Mouse (Mus musculus) urinary bladder, postnatal 25 days (tissue): Measurements from ENCODE around the gene Relch.
"Not testable (repeated sequence)": the region's sequence is repeated elsewhere in the genome, so short reads cannot be mapped to it uniquely, and the experiment has no call there.

Source experiments
- DNase-seq: peaks from one replicate; pipeline ENCODE4 v3.0.0; 2022; ENCODE audit warnings: low spot score

The Relch gene

DNA sequence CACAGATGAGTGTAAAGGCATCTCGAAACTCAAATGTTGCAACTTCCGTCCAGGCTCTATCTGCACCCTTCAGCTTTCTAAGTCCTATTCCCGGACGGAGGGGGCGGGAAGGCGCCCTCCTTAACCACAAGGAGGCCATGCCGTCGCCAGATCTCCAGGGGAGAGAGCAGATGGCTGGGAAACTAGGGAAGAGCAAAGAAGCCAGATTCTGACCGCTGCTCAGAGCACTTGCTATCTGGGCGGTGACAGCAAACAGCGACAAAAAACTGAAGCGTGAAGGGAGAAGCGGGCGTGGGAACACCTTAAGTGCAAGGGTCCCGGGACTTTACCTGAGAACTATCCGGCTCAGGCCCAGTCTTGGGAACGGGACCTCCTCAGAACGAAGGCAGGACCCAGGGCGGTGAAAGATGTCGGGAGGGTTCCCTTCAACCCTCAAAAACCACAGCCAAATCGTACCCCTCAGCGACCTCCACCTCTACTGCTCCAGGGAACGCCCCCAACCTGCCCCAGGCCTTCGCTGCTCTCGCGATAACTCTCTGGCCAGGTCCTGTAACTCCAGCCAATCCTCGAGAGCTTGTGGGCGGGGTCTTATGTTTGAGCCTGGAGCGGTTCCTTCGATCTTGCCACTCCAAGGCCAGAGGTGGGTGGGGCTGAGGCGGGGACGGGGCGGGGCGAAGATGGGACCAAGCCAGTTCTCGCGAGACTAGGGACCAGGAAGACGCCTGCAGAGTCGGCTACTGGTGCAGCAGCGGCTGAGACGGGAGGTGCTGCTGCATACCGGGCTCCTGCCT lies at the start of gene Relch, which contains the start of gene Pign:
Relch (plus strand) TSS at position 691 of the 791 bp plus-strand sequence.
Pign (minus strand) TSS at position 507 of the 791 bp plus-strand sequence.
- DNase-seq: peak; percentile 92

DNA sequence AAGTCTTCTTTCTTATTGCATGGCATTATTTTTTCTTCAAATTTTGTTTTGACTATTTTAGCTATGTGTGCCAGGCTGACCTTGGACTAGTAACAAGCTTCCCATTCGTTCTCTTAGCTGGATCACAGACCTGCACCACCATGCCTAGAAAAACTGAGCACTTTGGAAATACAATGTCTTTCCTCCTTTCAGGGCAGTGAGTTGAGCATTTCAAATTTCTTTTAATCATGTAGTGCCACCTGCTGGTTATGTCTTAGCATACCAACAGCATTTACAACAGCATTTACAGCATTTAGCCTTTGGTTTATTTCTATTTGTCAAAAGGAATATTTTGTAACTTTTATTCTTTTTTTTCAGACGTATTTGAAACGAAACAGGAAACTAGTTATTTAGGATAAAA lies 33.2 kb upstream of the Relch start:
- no peak for DNase-seq

DNA sequence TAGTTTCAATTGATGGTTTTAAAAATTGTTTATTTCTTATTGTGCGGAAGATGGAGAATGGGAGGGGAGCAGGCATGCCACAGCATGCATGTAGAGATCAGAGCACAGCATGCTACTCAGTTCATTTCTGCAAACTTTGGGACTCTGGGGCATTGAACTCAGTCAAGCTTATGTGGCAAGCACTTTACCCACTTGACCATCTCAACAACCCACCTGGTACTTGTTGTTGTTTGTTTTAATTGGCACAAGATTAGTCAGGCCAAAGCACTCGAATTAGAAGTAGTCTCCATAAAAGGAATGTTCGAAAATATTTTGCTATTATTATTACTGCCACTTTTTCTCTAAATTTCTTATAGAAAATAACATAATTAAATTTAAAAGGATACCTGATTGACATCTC lies 19.6 kb upstream of the Relch start:
- DNase-seq: no peak

DNA sequence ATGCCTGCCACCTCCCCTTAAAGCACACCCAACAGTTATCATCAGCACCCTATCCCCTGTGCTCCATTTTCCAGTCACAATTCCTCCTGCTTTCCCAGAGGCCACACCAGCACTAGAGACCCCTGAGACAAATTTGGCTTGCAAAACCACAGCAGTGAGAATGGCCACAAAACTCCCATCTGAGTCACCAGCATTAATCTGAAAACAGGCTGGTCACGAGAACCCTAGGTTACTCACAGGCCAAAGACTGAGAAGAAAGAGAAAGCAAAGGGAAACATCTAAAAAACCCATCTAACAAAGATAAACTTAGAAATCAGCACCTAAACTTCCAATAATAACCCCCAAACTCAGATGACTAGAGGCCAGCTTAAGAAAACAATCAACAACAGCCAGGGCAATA lies 13.0 kb upstream of the Relch start:
- DNase-seq: no peak

DNA sequence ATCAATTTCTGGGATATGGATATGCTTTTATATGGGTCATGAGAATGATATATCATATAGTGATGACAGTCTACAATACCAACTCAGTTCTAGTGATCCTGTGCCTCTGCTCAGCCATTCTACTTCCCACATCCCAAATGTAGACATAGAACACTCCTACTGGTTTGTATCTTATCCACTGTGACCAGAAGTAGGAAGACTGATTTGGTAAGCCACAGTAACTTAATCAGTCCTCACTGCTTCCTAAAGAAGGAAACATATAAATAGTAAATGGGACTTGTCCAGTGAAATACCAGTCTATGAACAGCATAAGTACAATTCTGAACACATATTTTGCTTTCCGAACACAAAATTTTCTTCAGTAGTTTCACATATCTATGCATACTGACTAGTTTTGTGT lies 9.7 kb upstream of the Relch start:
- DNase-seq: no peak

DNA sequence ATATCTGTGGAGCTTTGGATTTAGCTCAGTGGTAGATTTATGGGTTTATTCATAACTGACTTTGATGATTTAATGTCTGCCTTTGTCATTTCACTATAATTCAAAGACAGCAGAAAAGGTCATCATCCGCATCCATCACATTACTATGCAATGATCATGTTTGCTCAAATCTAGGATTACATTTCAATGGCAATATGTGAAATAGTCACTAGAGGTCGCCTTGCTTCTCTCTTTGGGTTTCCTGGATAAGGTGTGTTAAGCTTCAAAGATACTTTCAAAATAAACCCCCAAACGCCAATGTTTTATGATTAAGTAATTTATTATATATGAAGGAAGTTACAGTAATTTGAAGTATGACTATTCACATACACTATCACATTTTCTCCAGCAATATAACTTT lies 3.6 kb upstream of the Relch start:
- peak; percentile 25 for DNase-seq

DNA sequence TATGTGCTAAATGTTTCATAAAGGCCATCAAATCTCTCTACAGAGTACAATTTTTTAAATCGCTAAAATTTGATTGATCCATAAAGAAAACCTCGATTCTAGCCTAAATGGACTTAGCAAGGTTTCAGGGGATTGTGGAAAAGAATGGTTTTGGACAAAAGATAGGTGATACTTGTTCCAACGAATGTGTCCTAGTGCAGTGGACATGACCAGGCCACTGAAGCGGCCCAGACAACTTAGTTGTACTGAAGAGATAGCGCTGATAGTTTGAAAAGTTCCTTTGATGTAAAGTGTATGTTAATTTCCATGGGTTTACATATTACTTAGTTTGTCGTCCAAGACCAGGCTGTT lies 866 bp upstream of the Relch start:
- DNase-seq: no peak

DNA sequence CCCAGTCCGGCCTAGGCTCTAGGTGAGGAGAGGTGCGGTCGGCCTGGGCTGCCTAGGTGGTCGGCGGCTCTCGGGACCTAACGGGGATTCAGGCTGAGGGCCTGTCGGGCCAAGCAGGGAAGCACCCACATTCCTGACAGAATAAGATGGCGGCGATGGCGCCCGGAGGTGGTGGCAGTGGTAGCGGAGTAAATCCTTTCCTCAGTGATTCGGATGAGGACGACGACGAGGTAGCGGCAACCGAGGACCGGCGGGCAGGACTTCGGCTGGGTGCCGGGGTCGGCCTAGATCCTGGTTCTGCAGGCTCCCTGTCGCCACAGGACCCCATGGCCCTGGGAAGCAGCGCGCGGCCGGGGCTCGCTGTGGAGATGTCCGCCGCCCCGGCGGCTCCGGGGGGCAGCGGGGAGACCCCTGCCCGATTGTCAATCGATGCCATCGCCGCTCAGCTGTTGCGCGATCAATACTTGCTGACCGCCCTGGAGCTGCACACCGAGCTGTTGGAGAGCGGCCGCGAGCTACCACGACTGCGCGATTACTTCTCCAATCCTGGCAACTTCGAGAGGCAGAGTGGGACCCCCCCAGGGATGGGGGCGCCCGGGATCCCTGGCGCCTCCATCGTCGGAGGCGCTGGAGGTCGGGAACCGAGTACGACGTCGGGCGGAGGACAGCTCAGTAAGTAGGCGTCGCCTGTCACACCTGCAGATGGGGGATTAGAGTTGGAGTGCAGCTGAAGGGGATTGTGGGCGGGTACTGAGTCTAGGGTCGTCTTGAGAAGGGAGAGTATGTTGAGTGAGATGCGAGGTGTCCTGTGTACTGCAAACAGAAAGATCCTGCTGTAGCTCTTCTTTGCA lies 526 bp downstream of the Relch start:
- DNase-seq: peak; percentile 8

DNA sequence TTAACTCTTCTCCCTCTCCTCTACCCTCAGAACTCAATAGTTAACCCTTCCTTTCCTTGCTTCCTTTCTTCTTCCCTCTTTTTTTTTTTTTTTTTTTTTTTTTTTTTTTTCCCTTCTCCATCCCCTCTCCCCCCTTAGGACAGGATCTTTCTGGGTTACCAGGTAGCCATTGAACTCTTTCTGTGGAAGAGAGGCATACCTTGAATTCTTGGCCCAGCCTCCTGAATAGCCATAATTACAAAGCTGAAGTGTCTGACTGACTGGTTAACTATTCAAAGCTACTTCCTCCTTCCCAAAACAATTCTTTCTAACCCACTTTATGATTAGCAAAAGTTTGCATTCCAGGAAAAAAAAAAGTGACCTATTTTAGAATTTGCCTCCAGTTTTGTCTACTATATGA lies 6.0 kb downstream of the Relch start:
- no peak for DNase-seq

DNA sequence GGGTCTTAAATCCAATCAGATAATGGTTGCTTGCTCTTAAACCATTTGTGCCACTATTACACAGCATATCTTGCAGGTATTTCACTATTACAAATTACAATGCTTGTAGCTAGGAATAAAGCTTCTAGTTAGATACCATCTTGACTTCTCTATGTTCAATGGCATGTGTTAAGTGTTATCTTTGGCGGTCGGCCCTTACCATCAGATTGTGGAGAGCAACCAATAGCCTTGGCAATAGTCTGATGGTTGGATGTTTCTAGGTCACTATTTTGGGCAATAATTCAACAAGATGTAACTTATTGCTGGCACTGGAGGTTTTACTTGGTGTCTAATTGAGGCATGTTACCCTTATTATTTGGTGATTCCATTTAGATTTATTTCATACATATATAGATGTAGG lies 11.1 kb downstream of the Relch start:
- no peak for DNase-seq

DNA sequence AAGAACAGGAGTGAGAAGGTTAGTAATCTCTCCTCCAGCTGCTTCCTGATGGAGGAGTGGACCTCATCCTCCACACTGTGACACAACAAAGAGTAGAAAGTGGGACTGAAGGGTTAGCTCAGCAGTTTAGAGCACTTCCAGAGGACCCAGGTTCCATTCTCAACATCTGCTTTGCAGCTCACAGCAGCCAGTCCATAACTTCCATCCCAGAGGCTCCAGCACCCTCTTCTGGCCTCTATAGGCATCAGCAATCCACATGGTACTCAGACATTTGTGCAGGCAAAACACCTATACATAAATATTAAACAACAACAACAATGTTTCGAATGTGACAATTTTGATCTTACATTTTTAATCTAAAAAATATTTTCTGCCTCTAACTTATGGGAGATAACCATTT lies 16.9 kb downstream of the Relch start:
- no peak for DNase-seq

DNA sequence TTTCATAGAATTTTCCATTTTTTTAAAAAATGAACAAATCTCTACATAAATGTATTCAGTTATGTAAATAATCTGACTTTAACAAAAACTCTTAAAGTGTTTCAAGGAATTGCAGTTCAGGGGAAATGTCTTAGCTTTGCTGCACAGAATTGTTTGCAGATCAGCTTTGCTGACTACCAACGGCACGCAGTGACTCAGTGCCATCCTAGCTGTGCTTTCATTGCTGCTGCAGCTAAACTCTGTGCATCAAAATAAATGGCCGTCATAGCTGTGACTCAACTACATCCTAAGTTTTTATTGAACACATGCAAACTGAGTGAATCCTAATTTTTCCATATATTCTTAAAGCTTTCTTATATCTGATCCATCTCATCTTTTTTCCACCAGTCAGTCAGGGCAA lies 21.8 kb downstream of the Relch start:
- no peak for DNase-seq

DNA sequence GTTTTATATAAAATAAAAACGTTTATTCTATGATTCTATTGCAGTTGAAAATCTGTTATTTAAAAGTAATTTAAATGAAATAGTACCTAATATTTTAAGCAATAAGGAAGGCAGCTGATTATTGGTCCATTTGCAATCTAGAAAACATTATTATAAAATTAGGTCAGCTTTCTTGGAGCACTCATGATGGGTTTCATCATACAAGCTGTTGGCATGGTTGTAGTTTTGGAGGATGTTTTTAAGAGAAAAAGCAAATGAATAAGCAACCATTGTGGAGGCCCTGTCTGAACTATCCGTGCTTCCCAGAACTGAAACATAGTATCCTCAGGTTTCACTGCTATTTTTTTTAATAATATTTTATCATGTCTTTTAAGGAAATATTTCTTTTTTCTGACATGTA lies 31.9 kb downstream of the Relch start:
- no peak for DNase-seq

DNA sequence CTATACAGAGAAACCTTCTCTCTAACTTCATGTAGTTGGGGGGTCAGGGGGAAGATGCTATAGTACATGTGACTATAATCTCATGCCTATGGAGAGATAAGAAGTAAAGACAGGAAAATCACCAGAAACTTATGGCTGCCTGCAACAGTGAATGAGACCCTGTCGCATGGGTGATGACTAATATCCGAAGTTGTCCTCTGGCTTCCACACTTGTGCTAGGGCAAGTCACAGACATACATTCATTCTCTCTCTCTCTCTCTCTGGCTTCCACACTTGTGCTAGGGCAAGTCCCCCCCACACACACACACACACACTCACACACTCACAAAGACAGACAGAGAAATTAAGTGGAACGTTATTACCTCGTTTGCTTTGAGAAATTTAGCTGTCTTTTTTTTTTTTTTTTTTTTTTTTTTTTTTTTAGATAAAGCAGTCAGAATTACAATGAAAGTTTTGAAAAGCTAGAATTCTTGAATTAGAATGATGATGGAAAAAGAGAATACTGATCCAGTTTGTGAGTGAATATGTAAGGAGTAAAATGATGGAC lies 37.4 kb downstream of the Relch start:
- DNase-seq: no peak

DNA sequence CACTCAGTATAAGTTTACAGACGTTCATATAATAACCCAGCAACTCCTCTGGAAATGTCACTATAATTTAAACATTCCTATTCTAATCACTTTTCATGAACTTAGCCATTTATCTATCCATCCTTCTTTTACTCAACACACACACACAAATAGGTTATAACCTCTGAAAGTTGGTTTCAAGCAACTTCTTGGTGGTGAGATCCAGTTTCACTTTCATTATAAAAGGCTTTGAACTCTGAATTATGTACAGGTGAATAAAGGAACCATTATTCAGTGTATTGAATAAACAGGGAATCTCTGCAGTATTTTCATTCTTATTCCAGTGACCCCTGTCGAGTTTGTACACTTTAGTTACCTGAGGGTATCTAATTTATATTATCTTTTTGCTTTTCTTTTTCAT lies 45.8 kb downstream of the Relch start:
- no peak for DNase-seq

DNA sequence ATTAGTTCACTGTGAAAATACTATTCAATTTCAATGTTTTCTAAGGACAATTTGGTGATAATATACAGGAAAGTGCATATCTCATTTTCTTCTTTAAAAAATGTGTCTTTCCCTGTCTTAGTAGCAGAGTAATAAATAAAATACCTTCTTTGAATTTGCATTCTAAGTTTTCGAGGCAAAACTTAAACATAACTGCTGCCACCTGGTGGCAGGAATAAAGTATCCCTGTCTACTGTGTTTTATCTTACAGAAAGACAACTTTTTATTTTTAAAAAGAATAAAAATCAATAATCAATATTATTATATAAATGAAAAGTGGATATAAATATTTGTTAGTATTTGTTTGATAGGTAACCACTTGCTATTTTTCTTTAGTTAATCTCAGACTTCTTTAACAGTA lies 47.6 kb downstream of the Relch start:
- DNase-seq: peak; percentile 19

DNA sequence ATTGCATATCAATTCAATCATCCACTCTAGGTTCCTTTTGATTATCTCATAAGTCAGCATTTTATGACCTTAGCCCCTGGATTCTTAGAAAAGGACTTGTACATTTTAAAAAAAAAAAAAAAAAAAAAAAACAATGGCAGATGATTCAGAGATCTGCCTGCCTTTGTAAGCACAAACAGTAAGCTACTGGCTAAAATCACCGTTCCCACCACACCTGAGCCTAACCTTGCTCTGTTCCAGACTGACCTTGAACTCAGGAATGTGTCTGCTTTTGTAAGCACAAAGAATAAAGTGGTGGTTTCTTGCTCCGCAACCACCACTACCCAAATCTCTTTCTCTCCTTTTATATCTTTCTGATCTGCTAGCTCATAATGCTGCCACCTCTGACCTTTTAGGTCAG lies 49.2 kb downstream of the Relch start:
- DNase-seq: no peak

DNA sequence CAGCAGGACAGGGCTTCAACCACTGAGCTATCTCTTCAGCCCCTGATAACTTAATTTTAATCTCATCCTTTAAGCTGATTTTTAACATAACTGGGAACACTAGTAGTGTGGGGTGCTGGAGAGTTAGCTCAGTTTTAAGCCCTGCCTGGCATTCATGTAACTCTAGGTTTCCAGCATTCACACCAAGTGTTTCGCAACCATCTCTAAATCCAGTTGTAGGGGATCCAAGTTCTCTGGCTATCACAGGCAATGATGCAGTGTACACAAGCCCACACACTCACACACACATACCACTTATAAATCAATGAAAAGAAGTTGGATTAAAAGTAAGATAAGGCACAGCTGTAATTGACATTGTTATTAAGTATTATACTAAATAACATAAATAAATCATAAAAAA lies 54.7 kb downstream of the Relch start:
- DNase-seq: no peak

DNA sequence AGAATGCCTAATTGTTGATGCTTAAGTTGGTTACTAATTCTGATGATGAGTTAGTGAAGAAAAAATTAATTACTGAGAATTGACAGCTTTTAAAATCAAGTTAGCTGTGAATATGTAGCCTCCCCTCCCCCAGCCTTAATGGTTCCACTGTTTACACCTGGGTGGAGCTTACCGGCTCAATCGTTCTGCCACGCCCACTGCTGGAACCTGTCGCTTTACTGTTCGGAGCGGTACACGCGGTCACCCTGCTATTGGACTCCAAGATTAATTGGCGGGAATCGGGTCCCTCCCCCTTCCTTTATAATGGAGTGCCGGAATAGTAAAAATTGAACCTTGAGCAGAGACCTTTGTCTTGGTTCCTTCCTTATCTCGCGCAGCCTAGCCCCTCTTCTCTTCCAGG lies 65.6 kb downstream of the Relch start:
- not testable (repeated sequence) for DNase-seq

DNA sequence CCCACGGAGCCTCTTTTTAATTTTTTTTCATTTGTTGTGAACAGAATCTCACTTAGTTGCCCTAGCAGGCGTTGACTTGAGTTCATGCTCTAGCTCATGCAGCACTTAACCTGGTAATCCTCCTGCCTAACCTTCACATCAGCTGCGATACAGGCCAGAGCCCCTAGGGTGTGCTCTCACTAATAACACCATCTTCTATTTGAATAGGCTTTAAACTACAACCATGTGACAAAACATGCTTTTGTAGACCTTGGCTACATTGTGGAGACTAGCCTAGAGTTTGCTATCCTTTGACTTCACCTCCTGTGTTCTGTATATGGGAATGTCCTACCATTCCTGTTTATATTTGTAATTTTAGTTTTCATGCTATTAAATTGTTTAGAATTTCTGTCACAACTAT lies 71.7 kb downstream of the Relch start:
- DNase-seq: no peak

DNA sequence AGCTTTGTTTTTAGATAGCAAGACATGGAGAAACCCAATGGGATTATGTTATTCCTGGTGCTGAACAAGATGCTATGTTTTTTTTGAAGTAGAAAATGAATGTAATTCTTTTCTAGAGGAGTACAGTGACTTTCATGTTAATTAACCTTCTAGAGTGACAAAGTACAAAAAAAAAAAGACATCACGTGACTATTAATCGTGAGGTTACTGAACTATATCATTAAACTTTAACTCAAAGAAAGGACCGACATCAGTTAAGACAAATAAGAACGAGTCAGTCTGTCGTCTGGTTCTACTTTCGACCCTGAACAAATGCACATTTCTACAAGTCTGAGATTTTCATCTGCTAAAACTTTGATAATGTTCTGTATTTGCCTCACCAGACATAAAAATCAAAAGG lies 74.7 kb downstream of the Relch start:
- no peak for DNase-seq

DNA sequence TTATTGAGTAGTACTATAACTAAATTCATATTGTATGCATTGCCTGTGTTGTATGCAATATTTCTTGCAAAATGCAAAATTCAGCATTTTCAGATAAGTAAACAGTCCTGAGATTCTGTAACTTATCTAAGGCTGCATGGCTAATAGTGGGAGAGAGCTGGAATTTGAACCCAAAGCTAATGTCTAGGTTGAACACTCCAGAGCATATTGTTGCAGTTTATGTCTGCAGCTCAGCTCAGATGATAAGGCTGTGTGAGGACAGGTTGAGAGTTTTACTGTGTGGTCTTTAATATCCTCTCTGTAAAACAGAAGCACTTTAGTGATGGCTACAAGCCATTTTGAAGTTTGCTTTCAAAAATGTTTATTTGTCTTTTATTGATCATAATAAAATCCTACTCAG lies 75.8 kb downstream of the Relch start:
- DNase-seq: no peak

DNA sequence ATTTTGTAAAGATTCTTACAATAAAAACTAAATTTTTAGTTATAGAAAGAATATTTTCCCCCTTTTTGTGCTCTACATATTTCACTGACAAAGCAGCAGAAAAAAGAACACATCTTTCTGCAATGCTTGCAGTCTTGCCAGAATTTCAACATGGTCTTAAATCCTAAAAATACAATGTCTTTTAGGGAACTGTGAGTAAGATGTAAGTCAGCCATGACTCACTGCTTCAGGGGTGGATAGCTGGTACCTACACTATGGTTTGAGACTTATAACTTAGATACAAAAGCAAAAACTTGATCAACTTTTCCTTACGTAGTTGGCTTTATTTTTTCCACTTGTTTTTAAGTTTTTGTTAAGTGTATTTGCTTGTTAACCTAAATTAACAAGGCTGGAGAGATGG lies 78.8 kb downstream of the Relch start:
- no peak for DNase-seq
